Mouse (Mus musculus) limb, embryonic 11.5 days (tissue): ENCODE measurements around the gene Cadm4. TPM values are rescaled to one million over a fixed set of nuclear protein-coding genes. Genes with fewer than 3 reads are reported as not detected.

Source experiments
- ATAC-seq: fragments of 200-750 bp; cut with Nextera tagmentation; 2 replicates; pipeline ENCODE4 v1.8.0; 2017; ENCODE audit warnings: low read depth; ENCODE audit not compliant: insufficient number of reproducible peaks, low FRiP score, low TSS enrichment
- DNase-seq: peaks from one replicate; pipeline ENCODE4 v3.0.0-alpha.2; 2015; ENCODE audit warnings: low spot score
- H3K27ac ChIP-seq: fragments of 300-500 bp; sonication (generic); replicated peaks from 2 replicates; pipeline ENCODE4 v1.5.1; 2014; ENCODE audit warnings: low read depth, mild to moderate bottlenecking, low read length
- H3K27me3 ChIP-seq: fragments of 300-500 bp; sonication (generic); 2 replicates; pipeline ENCODE4 v1.6.1; 2014; ENCODE audit warnings: mild to moderate bottlenecking, low read length, mixed read lengths; ENCODE audit not compliant: control insufficient read depth, insufficient read depth
- H3K36me3 ChIP-seq: fragments of 300-500 bp; sonication (generic); 2 replicates; pipeline ENCODE4 v1.6.1; 2014; ENCODE audit warnings: mild to moderate bottlenecking, low read length, moderate library complexity, mixed read lengths; ENCODE audit not compliant: control insufficient read depth, insufficient read depth
- H3K4me1 ChIP-seq: fragments of 300-500 bp; sonication (generic); 2 replicates; pipeline ENCODE4 v1.6.1; 2014; ENCODE audit warnings: low read length, mixed read lengths; ENCODE audit not compliant: control insufficient read depth, insufficient read depth
- H3K4me2 ChIP-seq: fragments of 300-500 bp; sonication (generic); 2 replicates; pipeline ENCODE4 v1.6.1; 2014; ENCODE audit warnings: low read depth, mild to moderate bottlenecking, moderate library complexity; ENCODE audit not compliant: severe bottlenecking
- H3K4me3 ChIP-seq: fragments of 300-500 bp; sonication (generic); 2 replicates; pipeline ENCODE4 v1.5.1; 2014; ENCODE audit warnings: low read depth, low read length
- H3K9ac ChIP-seq: fragments of 300-500 bp; sonication (generic); 2 replicates; pipeline ENCODE4 v1.6.1; 2014; ENCODE audit warnings: mild to moderate bottlenecking, low read length
- H3K9me3 ChIP-seq: fragments of 300-500 bp; sonication (generic); 2 replicates; pipeline ENCODE4 v1.6.1; 2016; ENCODE audit warnings: low read length; ENCODE audit not compliant: control insufficient read depth
- WGBS: fragments of 180-500 bp; shearing (Covaris S2); extraction: QIAGEN DNeasy Blood & Tissue Kit; methylation state at CpG from one replicate; pipeline ENCODE4 v1.1.7; 2014; 5-methylcytosine and 5-hydroxymethylcytosine counted together
- polyA plus RNA-seq: library from polyadenylated mRNA; unstranded; fragments of >200 nt; fragmentation: Nextera tagmentation; extraction: Ambion mirVana; gene quantifications from 2 replicates; pipeline ENCODE4 v1.2.1, GENCODE M21; 2014

Gene Cadm4
- polyA plus RNA-seq, 1 experiment from 2014 or later = 2.2 TPM

GRCm38 (mm10) chr7:24446697-24447340, 35.0 kb upstream of the Cadm4 start:
- no peak for ATAC-seq
- no peak overlapping the region for H3K4me3 ChIP-seq
- no peak overlapping the region for H3K27ac ChIP-seq
- H3K27me3 ChIP-seq = no peaks in the 10 kb centered on the region
- H3K9me3 ChIP-seq = peaks cover 3% of the 10 kb centered on the region; the same call in 1 of the 2 replicates
- no peaks in the 10 kb centered on the region for H3K36me3 ChIP-seq
- H3K4me1 ChIP-seq = no peaks in the 10 kb centered on the region
- no peak overlapping the region for H3K9ac ChIP-seq
- no peak overlapping the region for H3K4me2 ChIP-seq
- 79% methylated on average over 7 of the region's 7 CpGs for WGBS
- no peak for DNase-seq

DNA sequence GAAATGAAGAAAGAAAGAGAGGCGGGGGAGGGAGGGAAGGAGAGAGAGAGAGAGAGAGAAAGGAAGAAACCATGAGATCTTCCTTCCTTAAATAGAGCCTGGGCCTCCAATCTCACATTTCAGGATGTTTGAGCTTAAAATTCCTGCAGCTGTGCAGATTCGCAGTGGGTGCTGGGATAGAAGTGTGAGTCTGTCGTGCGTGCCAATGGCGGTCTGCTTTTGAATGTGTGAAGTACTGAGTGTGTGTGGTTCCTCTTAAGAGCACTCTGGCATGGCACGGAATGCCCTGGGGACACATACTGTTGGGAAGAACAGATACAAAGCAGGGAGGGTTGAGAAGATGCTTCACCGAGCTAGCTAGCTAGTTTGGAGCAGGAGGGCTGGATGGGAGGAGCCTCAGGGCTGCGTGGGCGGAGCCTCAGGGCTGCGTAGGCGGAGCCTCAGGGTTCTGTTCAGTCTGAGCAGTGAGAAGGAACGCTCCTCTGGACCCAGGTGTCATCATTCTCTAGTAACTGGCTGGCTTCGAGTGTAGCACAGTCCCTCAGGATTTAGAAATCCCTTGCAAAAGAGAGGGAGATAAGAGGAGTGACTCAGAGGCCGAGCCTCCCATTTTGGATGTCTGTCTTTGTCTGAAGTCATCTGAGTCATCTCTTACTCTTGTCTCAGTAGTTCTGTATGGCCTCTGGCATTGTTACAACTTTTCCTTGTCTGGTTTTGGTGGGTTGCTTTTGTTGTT, 32.9 kb upstream of the Cadm4 start:
- 63% methylated on average over 14 of the region's 14 CpGs for WGBS
- ATAC-seq = no peak
- Histone ChIP-seq H3K4me2 (no peak overlapping the region), H3K9me3 (peaks cover 3% of the 10 kb centered on the region; the same call in 1 of the 2 replicates), H3K27me3 (no peaks in the 10 kb centered on the region), H3K4me3 (no peak overlapping the region), H3K4me1 (no peaks in the 10 kb centered on the region), H3K36me3 (no peaks in the 10 kb centered on the region), H3K9ac (no peak overlapping the region), H3K27ac (no peak overlapping the region)
- DNase-seq = no peak

DNA sequence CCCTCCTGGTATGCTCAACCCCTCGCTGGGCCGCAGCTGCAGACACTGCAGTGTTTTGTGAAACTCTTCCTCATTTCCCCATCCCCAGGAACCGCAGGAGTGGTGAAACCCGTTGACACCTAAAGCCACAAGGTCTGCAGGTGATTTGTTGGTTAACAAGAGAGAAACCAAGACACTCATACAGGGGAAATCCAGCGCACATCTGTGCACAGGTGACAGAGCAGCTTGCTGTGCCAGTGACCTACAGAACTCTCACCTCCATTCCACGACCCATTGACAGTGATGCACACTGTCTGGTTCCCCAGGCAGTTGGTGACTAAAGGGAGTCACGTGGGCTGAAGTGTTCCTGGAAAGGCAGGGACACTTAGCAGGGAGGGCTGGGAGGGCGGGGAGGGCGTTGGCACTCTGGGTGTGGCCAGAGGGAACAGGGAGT, 31.2 kb upstream of the Cadm4 start:
- Histone ChIP-seq H3K27ac (no peak overlapping the region), H3K4me2 (no peak overlapping the region), H3K9me3 (peaks cover 3% of the 10 kb centered on the region; the same call in 1 of the 2 replicates), H3K4me3 (no peak overlapping the region), H3K9ac (no peak overlapping the region), H3K36me3 (no peaks in the 10 kb centered on the region), H3K27me3 (no peaks in the 10 kb centered on the region), H3K4me1 (no peaks in the 10 kb centered on the region)
- ATAC-seq (no peak), DNase-seq (no peak)
- 62% methylated on average over 9 of the region's 9 CpGs for WGBS

- no peak within 1 kb of the TSS for H3K9ac ChIP-seq
- H3K4me3 ChIP-seq = no peak within 1 kb of the TSS
- H3K27me3 ChIP-seq = no peaks in the 10 kb centered on the region
- H3K36me3 ChIP-seq = no peaks in the 10 kb centered on the region
- no peaks in the 10 kb centered on the region for H3K4me1 ChIP-seq
- no peak for DNase-seq
- no peak for ATAC-seq
- 83% methylated on average over 9 of the region's 9 CpGs for WGBS
- no peak within 1 kb of the TSS for H3K4me2 ChIP-seq
- H3K9me3 ChIP-seq = 0 out of 2 replicates have a peak, but pooled peaks cover 3% of the 10 kb centered on the region
- no peak within 1 kb of the TSS for H3K27ac ChIP-seq
These were observed 29.9 kb upstream of the Cadm4 start, which contains the start of gene Irgc1 for GRCm38 (mm10) chr7:24451855-24452311. Irgc1 (minus strand) TSS chr7:24452297.

GRCm38 (mm10) chr7:24454199-24454598, 27.6 kb upstream of the Cadm4 start:
- ATAC-seq = no peak
- Histone ChIP-seq H3K4me1 (0 out of 2 replicates have a peak, but pooled peaks cover 4% of the 10 kb centered on the region), H3K4me2 (no peak overlapping the region), H3K27ac (no peak overlapping the region), H3K9ac (no peak overlapping the region), H3K36me3 (no peaks in the 10 kb centered on the region), H3K27me3 (no peaks in the 10 kb centered on the region), H3K9me3 (no peaks in the 10 kb centered on the region), H3K4me3 (no peak overlapping the region)
- WGBS = 77% methylated on average over 2 of the region's 2 CpGs
- no peak for DNase-seq

DNA sequence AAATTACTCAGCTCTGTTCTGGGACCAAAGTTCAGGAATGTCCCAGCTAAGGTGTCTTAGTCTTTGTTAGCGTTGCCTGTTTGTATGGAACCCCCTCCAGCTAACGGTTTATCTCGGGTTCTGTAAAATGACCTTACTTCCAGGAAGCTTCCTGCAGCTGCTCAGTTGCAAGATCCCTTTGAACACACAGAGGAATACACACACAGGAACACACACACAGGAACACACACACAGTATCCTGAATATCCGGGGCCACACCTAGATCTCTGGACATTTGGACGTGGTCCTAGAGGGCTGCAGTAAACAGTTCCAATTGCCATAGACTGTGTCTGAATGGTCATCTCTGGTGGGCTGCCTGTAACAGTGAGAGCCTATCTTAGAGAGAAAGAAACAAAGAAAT, 26.1 kb upstream of the Cadm4 start:
- 82% methylated on average over 5 of the region's 5 CpGs for WGBS
- no peaks in the 10 kb centered on the region for H3K36me3 ChIP-seq
- H3K9ac ChIP-seq = no peak overlapping the region
- H3K9me3 ChIP-seq = no peaks in the 10 kb centered on the region
- H3K4me1 ChIP-seq = 0 out of 2 replicates have a peak, but pooled peaks cover 4% of the 10 kb centered on the region
- no peak overlapping the region for H3K27ac ChIP-seq
- DNase-seq (no peak), ATAC-seq (no peak)
- H3K4me3 ChIP-seq = no peak overlapping the region
- no peaks in the 10 kb centered on the region for H3K27me3 ChIP-seq
- no peak overlapping the region for H3K4me2 ChIP-seq

DNA sequence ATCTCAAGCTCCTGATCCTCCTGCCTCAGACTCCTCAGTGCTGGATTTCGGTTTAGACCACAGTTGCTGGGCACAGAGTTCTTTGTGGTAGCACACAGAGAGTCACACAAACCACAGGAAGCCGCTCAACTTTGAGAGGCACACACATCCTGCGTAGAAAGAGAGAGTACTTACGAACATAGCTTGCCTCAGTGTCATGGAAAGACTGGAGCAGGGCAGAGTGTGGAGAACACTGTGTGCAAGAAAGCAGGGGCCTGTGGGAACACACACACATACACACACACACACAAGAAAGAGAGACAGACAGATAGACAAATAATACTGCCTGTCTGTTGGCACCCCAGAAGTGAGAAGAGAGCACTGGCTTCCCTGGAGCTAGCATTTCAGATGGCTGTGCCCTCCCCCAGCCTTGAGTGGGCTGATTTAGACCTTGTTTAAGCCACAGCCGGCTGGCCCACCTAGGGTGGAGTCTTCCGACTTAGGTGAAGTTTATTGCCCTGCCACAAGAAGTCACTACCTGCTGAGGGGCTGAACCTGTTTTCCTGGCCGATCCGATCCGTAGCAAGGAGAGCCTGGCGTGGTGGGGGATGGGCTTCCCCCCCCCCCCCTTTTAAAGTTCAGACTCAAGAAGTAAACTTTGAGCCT, 24.0 kb upstream of the Cadm4 start:
- no peak for ATAC-seq
- Histone ChIP-seq H3K27me3 (no peaks in the 10 kb centered on the region), H3K4me1 (peaks cover 9% of the 10 kb centered on the region), H3K36me3 (no peaks in the 10 kb centered on the region), H3K4me2 (no peak overlapping the region), H3K9ac (no peak overlapping the region), H3K9me3 (no peaks in the 10 kb centered on the region), H3K4me3 (no peak overlapping the region), H3K27ac (no peak overlapping the region)
- no peak for DNase-seq
- WGBS = 51% methylated on average over 10 of the region's 10 CpGs

DNA sequence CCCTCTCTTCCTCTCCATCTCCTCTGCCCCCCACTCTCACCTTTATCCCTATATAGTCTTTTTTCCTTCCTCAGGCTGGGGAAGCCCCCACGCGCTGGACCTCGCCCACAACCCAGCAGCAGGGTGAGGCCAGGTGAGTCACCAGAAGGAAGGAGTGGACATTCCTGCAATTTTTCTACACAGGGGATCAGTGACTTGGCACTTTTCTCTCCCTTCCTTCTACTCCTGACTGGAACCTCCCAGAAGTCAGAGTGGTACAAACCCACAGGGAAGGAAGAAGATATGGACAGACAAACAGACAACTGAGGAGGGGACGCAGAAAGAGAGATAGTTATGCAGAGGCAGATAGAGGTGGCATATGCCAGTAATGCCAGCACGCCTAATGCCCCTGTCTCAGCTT, 22.4 kb upstream of the Cadm4 start:
- 75% methylated on average over 5 of the region's 5 CpGs for WGBS

More for the DNA sequence above, 22.4 kb upstream of the Cadm4 start:
- Histone ChIP-seq H3K27ac (no peak overlapping the region), H3K4me2 (no peak overlapping the region), H3K9me3 (no peaks in the 10 kb centered on the region), H3K4me1 (peaks cover 10% of the 10 kb centered on the region), H3K4me3 (no peak overlapping the region), H3K36me3 (no peaks in the 10 kb centered on the region), H3K27me3 (no peaks in the 10 kb centered on the region), H3K9ac (no peak overlapping the region)
- no peak for ATAC-seq
- DNase-seq = no peak
